Mouse (Mus musculus) kidney, adult 18-20 months (tissue): ENCODE measurements around the gene Crp.

Source experiments
- DNase-seq: peaks from one replicate; pipeline ENCODE4 v3.0.0; 2021

Gene Crp

GRCm38 (mm10) chr1:172751241-172751640 lies 53.4 kb downstream of the Crp start:
- DNase-seq, result no peak

DNA sequence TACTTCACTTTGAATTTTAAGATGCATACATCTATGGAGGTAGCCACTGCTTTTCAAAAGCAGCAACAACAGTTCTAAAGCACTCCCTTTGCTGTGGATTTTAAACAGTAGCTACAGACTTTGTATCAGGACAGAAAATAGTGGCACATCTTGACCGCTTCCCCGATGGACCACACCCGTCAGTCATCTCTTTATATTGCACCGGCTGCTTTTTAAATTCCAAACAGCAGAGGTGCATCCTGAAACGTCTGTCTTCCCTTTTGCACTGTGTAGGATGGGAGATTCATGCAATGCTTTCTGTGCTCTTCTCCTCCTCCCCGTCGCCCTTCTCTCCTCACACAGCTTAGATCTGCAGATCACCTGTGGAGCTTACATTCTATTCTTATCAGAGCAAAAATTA lies 57.3 kb downstream of the Crp start:
- no peak for DNase-seq

DNA sequence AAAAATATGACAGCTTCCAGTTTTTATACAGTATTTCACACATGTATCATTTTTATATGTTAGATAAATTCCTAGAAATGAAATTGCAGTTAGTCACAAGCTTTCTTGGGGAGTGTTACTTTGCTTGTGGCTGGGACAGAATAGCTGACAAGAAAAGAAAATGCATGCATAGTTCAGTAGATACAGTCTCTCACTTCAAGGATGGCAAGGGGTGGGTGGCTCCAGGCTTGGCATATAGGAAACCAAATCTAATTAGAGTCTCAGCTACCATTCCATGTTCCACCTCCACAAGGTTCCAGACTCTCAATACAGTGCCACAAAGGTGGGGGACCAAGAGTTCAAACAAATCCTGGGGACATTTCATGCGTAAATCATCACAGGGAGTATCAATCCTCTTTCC lies 61.7 kb downstream of the Crp start:
- DNase-seq, result no peak

DNA sequence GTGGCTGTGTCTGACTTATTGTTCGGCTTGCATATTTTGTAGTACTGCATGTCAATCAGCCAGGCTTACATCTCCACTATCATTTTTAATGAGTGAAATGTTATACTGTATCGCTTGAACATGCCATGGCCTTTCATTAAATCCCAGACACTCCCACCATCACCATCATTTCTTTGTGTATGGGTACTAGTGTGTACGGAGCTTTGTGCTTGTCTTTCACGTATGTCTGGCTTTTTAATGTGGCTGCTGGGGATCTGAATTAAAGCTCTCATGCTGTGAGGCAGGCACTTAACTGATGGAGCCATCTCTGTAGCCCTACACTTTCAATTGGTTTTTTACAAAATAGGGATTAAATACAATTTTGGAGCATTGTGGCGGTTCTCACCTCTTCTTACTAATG lies 81.3 kb downstream of the Crp start:
- DNase-seq, result no peak

- DNase-seq, result no peak
These were observed 87.5 kb downstream of the Crp start for GRCm38 (mm10) chr1:172785322-172785721.

DNA sequence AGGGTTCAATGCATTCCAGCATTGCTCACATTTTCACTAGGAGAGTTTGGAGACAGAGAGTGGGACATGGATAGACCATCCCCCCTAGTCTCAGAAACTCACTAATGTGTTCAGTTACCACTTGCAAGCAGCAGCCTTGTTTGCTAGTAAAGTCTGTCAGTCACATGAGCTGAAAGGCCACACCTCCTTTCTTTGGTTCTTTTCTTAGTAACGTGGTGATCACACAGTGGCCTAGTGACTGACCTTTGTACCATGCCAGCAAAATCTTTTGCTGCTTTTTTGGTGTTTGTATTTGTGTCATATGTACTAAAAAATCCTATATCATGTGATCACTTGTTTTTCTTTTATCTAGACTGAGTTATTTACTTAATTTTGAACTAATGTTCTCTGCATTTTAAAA lies 88.0 kb downstream of the Crp start:
- DNase-seq, result no peak

GRCm38 (mm10) chr1:172828975-172829374 lies 131.1 kb downstream of the Crp start:
- DNase-seq, result no peak

DNA sequence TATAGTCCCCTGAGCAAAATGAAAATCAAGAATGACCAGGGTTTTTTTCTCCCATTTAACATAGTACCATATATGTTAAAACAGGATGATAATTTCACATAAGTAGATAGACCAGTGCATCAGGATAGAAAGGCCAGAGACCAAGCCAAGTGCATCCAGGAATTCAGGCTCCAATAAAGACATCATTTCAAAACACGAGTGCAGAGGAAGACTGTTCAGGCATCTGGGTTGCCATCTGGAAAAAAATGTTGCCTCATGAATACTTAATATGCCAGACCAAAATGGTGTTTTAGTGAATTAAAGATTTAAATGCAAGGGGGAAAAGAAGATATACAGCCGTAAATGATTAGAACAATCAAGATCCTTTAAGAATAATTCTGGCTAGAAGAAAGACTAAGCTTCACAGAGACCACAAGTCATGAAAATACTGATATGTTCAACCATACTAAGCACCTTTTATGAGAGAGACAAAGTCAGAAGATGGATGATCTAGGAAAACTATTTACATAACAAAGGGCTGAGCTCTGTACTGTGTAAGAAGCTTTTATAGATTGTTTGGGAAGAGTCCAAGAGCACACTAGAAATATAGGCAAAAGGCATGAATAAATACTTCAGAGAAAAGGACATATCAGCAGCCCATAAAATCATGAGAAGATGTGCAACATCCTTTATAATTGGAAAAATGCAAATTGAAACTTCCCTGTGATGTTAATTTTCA lies 149.3 kb downstream of the Crp start:
- no peak for DNase-seq

DNA sequence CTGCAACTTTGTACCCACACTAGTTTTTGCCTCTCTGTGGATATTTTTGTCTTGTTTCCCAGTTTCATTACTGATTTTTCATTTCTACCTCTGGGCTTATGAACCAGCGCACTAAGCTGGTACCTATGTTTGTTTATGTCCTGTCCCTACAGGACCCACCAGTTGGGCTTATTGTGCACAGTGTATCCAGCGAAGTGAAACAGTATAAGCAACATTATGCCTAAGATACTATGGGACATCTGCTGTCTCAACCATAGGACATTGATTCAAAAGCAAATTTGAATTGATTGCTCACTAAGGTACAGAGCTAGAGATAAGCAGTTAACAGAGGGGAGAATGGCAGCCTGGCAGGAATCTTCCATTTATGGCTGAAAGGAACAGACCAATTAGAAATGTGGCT lies 150.3 kb downstream of the Crp start:
- DNase-seq, result no peak

- no peak for DNase-seq
These were observed 177.4 kb downstream of the Crp start for GRCm38 (mm10) chr1:172875265-172875664.

- no peak for DNase-seq
These were observed 178.8 kb downstream of the Crp start for GRCm38 (mm10) chr1:172876675-172877074.
